Mouse (Mus musculus): ENCODE measurements at regions not wholly inside any gene's neighbourhood (a gene's known extent, or its start where the extent isn't known, plus 50 kb on each side); places are given as distances from the start of the nearest gene placed in this dataset.

- WGBS = 71% methylated on average over 19 of the region's 19 CpGs
Observed at GRCm38 (mm10) chr12:12581271-12582186, 319.6 kb downstream of the Fam49a start.

GRCm38 (mm10) chr12:12580763-12581178 is 318.8 kb downstream of the Fam49a start:
- DNase-seq (ENCODE audit: low read depth in 1 of 2, low spot score in 2 of 2) = peak; percentile 87
- H3K27ac ChIP-seq (ENCODE audit: insufficient read depth, low read length) = peak overlapping the region; percentile 92
- no peaks in the 10 kb centered on the region for H3K36me3 ChIP-seq (ENCODE audit: control insufficient read depth, insufficient read depth, low read length)
- peaks cover 17% of the 10 kb centered on the region; the same call in 1 of the 2 replicates for H3K4me1 ChIP-seq (ENCODE audit: control insufficient read depth, insufficient read depth, insufficient read length)
- no peaks in the 10 kb centered on the region for H3K27me3 ChIP-seq (ENCODE audit: control insufficient read depth, insufficient read depth, low read length)
- TF ChIP-seq CTCF (IDR thresholded peaks at IDR 0.05; ENCODE audit: extremely low read depth, insufficient read depth, insufficient read length, insufficient replicate concordance) (no peak), POLR2A (IDR thresholded peaks at IDR 0.05; ENCODE audit: low read depth, low read length) (peak; percentile 0; the same call in 1 of the 2 replicates)
- peak overlapping the region; percentile 18; the same call in 1 of the 2 replicates for H3K4me3 ChIP-seq (ENCODE audit: extremely low read depth, insufficient read depth, insufficient read length)
- 5% methylated on average over 8 of the region's 8 CpGs for WGBS

More at GRCm38 (mm10) chr12:12581271-12582186, 319.6 kb downstream of the Fam49a start:
- TF ChIP-seq CTCF (IDR thresholded peaks at IDR 0.05; ENCODE audit: extremely low read depth, insufficient read depth, insufficient read length, insufficient replicate concordance) = no peak
- no peak for TF ChIP-seq POLR2A (IDR thresholded peaks at IDR 0.05; ENCODE audit: low read depth, low read length)
- no peak for DNase-seq (ENCODE audit: low read depth in 1 of 2, low spot score in 2 of 2)
- Histone ChIP-seq H3K36me3 (ENCODE audit: control insufficient read depth, insufficient read depth, low read length) (no peaks in the 10 kb centered on the region), H3K4me1 (ENCODE audit: control insufficient read depth, insufficient read depth, insufficient read length) (peaks cover 17% of the 10 kb centered on the region; the same call in 1 of the 2 replicates), H3K27ac (ENCODE audit: insufficient read depth, low read length) (peak overlapping the region; percentile 92), H3K4me3 (ENCODE audit: extremely low read depth, insufficient read depth, insufficient read length) (no peak overlapping the region), H3K27me3 (ENCODE audit: control insufficient read depth, insufficient read depth, low read length) (no peaks in the 10 kb centered on the region)

DNA sequence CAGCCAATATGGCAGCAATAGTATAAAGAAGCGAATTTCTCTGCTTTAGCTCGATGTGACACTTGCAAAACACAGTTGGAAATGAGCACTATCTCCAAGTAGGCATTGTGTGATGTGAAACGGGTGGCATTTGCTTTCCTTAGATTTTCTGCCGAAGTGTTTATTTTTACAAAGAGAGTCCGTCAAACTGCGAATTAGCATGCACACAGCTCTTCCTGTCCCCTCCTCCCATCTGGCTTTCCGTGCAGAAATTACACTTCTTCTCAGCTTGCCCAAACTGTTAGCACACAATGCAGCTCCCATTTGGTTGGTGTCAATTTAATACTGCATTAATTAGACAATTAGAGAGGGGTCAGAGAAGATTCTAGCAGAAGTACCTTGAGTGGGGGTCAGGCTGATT is 316.3 kb downstream of the Fam49a start:
- WGBS = 37% methylated on average over 7 of the region's 7 CpGs
- H3K4me1 ChIP-seq (ENCODE audit: control insufficient read depth, insufficient read depth, insufficient read length) = peaks cover 17% of the 10 kb centered on the region; the same call in 1 of the 2 replicates
- H3K27me3 ChIP-seq (ENCODE audit: control insufficient read depth, insufficient read depth, low read length) = no peaks in the 10 kb centered on the region
- H3K36me3 ChIP-seq (ENCODE audit: control insufficient read depth, insufficient read depth, low read length) = no peaks in the 10 kb centered on the region
- no peak for DNase-seq (ENCODE audit: low read depth in 1 of 2, low spot score in 2 of 2)
- no peak overlapping the region for H3K4me3 ChIP-seq (ENCODE audit: extremely low read depth, insufficient read depth, insufficient read length)
- no peak for TF ChIP-seq CTCF (IDR thresholded peaks at IDR 0.05; ENCODE audit: extremely low read depth, insufficient read depth, insufficient read length, insufficient replicate concordance)
- no peak for TF ChIP-seq POLR2A (IDR thresholded peaks at IDR 0.05; ENCODE audit: low read depth, low read length)
- H3K27ac ChIP-seq (ENCODE audit: insufficient read depth, low read length) = no peak overlapping the region

GRCm38 (mm10) chr12:12570563-12571251 is 308.8 kb downstream of the Fam49a start:
- WGBS = 61% methylated on average over 7 of the region's 7 CpGs
- no peak for TF ChIP-seq POLR2A (IDR thresholded peaks at IDR 0.05; ENCODE audit: low read depth, low read length)
- no peak for TF ChIP-seq CTCF (IDR thresholded peaks at IDR 0.05; ENCODE audit: extremely low read depth, insufficient read depth, insufficient read length, insufficient replicate concordance)
- H3K4me1 ChIP-seq (ENCODE audit: control insufficient read depth, insufficient read depth, insufficient read length) = peaks cover 9% of the 10 kb centered on the region
- H3K27ac ChIP-seq (ENCODE audit: insufficient read depth, low read length) = peak overlapping the region; percentile 22; the same call in 1 of the 2 replicates
- no peak overlapping the region for H3K4me3 ChIP-seq (ENCODE audit: extremely low read depth, insufficient read depth, insufficient read length)
- peak in 1 of 2 experiments; percentile 59 for DNase-seq (ENCODE audit: low read depth in 1 of 2, low spot score in 2 of 2)
- no peaks in the 10 kb centered on the region for H3K36me3 ChIP-seq (ENCODE audit: control insufficient read depth, insufficient read depth, low read length)
- no peaks in the 10 kb centered on the region for H3K27me3 ChIP-seq (ENCODE audit: control insufficient read depth, insufficient read depth, low read length)

DNA sequence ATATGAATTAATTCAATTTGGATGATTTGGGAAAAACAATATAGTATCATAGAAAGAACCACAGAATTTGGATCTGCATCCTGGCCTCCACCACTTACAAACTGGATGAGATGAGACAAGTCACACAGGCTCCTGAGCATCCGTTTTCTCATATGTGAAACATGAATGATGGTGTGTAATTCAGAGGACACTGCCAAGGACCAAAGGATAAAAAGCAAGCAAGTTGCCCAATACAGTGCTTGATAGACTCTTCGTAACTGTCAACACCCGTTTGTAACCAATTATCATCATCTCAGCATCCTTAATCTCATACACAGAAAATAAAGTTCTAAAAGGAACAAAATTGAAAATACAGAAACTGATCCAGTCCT is 305.8 kb downstream of the Fam49a start:
- 85% methylated on average over 3 of the region's 3 CpGs for WGBS
- H3K27ac ChIP-seq (ENCODE audit: insufficient read depth, low read length) = no peak overlapping the region

DNA sequence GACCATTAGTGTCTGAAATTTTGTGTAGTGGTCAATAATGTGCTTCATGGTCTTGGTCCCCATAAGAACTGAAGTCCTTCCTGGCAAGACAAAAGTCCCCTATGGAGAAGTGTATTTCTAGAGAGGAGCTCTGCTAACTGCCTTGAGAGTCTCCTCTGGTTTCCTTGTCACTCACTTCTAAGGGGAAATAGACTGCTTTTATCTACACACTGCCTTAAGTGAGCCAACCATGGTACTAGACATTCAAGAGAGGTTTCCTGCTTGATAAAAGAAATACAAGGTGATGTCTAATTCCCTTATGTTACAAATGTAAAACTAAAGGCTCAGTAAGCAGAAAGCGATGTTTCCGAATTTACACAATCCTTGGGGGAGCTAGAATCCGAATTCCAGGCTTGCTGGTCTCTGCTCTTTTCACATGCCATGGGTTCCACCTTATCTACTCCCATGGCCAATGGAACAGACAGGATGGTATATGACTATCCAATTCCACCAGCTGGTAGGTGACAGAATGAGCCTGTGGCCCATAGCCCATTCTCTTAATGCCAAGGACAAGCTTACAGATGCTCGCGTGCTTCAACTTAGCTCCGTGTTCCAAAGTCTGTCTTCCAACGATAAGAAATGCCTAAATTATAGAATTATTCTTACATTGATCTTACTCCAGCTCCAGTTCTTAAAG is 305.3 kb downstream of the Fam49a start:
- Histone ChIP-seq H3K36me3 (ENCODE audit: control insufficient read depth, insufficient read depth, low read length) (no peaks in the 10 kb centered on the region), H3K27me3 (ENCODE audit: control insufficient read depth, insufficient read depth, low read length) (no peaks in the 10 kb centered on the region), H3K4me3 (ENCODE audit: extremely low read depth, insufficient read depth, insufficient read length) (no peak overlapping the region), H3K27ac (ENCODE audit: insufficient read depth, low read length) (no peak overlapping the region), H3K4me1 (ENCODE audit: control insufficient read depth, insufficient read depth, insufficient read length) (peaks cover 9% of the 10 kb centered on the region)
- no peak for TF ChIP-seq POLR2A (IDR thresholded peaks at IDR 0.05; ENCODE audit: low read depth, low read length)
- no peak for TF ChIP-seq CTCF (IDR thresholded peaks at IDR 0.05; ENCODE audit: extremely low read depth, insufficient read depth, insufficient read length, insufficient replicate concordance)
- WGBS = 96% methylated on average over 7 of the region's 7 CpGs
- DNase-seq (ENCODE audit: low read depth in 1 of 2, low spot score in 2 of 2) = no peak

More for the DNA sequence above, 305.8 kb downstream of the Fam49a start:
- Histone ChIP-seq H3K4me1 (ENCODE audit: control insufficient read depth, insufficient read depth, insufficient read length) (peaks cover 9% of the 10 kb centered on the region), H3K27me3 (ENCODE audit: control insufficient read depth, insufficient read depth, low read length) (no peaks in the 10 kb centered on the region), H3K4me3 (ENCODE audit: extremely low read depth, insufficient read depth, insufficient read length) (no peak overlapping the region), H3K36me3 (ENCODE audit: control insufficient read depth, insufficient read depth, low read length) (no peaks in the 10 kb centered on the region)
- TF ChIP-seq POLR2A (IDR thresholded peaks at IDR 0.05; ENCODE audit: low read depth, low read length) (no peak), CTCF (IDR thresholded peaks at IDR 0.05; ENCODE audit: extremely low read depth, insufficient read depth, insufficient read length, insufficient replicate concordance) (no peak)
- DNase-seq (ENCODE audit: low read depth in 1 of 2, low spot score in 2 of 2) = no peak

Data from spleen, adult 2 months (tissue).